Mouse (Mus musculus): Measurements from ENCODE around the gene Mgea5. TPM values are rescaled to one million over a fixed set of nuclear protein-coding genes. Genes with fewer than 3 reads are reported as not detected.

Gene Mgea5
- polyA plus RNA-seq, 1 experiment from 2014 or later: 36.4 TPM

- Histone ChIP-seq H3K9me3 (no peaks in the 10 kb centered on the region), H3K4me2 (replicated peaks) (no peak overlapping the region)
- ATAC-seq: no peak
Observed at GRCm38 (mm10) chr19:45734762-45735161, 48.9 kb downstream of the Mgea5 start.

GRCm38 (mm10) chr19:45734191-45734590 is 49.4 kb downstream of the Mgea5 start:
- peaks cover 58% of the 10 kb centered on the region for H3K27me3 ChIP-seq (replicated peaks)
- 72% methylated on average over 5 of the region's 5 CpGs for WGBS
- no peak overlapping the region for H3K27ac ChIP-seq

More at GRCm38 (mm10) chr19:45734762-45735161, 48.9 kb downstream of the Mgea5 start:
- Histone ChIP-seq H3K4me3 (replicated peaks) (no peak overlapping the region), H3K36me3 (no peaks in the 10 kb centered on the region), H3K9ac (no peak overlapping the region), H3K4me1 (replicated peaks) (peaks cover 13% of the 10 kb centered on the region), H3K27me3 (replicated peaks) (peaks cover 64% of the 10 kb centered on the region), H3K27ac (no peak overlapping the region)
- WGBS: 30% methylated on average over 7 of the region's 7 CpGs

GRCm38 (mm10) chr19:45733564-45733963 is 50.1 kb downstream of the Mgea5 start:
- Histone ChIP-seq H3K27ac (no peak overlapping the region), H3K4me2 (replicated peaks) (no peak overlapping the region), H3K4me3 (replicated peaks) (no peak overlapping the region), H3K4me1 (replicated peaks) (peaks cover 13% of the 10 kb centered on the region), H3K9me3 (no peaks in the 10 kb centered on the region), H3K27me3 (replicated peaks) (peaks cover 52% of the 10 kb centered on the region), H3K36me3 (no peaks in the 10 kb centered on the region), H3K9ac (no peak overlapping the region)
- WGBS: 21% methylated on average over 10 of the region's 10 CpGs
- no peak for ATAC-seq

More at GRCm38 (mm10) chr19:45734191-45734590, 49.4 kb downstream of the Mgea5 start:
- H3K36me3 ChIP-seq: no peaks in the 10 kb centered on the region
- no peak for ATAC-seq
- H3K9ac ChIP-seq: no peak overlapping the region
- peaks cover 13% of the 10 kb centered on the region for H3K4me1 ChIP-seq (replicated peaks)
- no peaks in the 10 kb centered on the region for H3K9me3 ChIP-seq
- H3K4me3 ChIP-seq (replicated peaks): no peak overlapping the region
- no peak overlapping the region for H3K4me2 ChIP-seq (replicated peaks)

- H3K27me3 ChIP-seq (replicated peaks): peaks cover 33% of the 10 kb centered on the region
- 82% methylated on average over 7 of the region's 7 CpGs for WGBS
Observed at GRCm38 (mm10) chr19:45731658-45732057, 52.0 kb downstream of the Mgea5 start.

GRCm38 (mm10) chr19:45730042-45730441 is 53.6 kb downstream of the Mgea5 start:
- Histone ChIP-seq H3K4me2 (replicated peaks) (no peak overlapping the region), H3K36me3 (no peaks in the 10 kb centered on the region), H3K9me3 (no peaks in the 10 kb centered on the region), H3K27me3 (replicated peaks) (peaks cover 18% of the 10 kb centered on the region), H3K9ac (no peak overlapping the region), H3K27ac (no peak overlapping the region), H3K4me3 (replicated peaks) (no peak overlapping the region), H3K4me1 (replicated peaks) (peaks cover 8% of the 10 kb centered on the region; the same call in 1 of the 2 replicates)
- 77% methylated on average over 8 of the region's 8 CpGs for WGBS
- no peak for ATAC-seq

More at GRCm38 (mm10) chr19:45731658-45732057, 52.0 kb downstream of the Mgea5 start:
- H3K4me1 ChIP-seq (replicated peaks): peaks cover 5% of the 10 kb centered on the region; the same call in 1 of the 2 replicates
- H3K9ac ChIP-seq: no peak overlapping the region
- H3K4me2 ChIP-seq (replicated peaks): no peak overlapping the region
- H3K4me3 ChIP-seq (replicated peaks): no peak overlapping the region
- no peak for ATAC-seq
- H3K9me3 ChIP-seq: no peaks in the 10 kb centered on the region
- no peak overlapping the region for H3K27ac ChIP-seq
- H3K36me3 ChIP-seq: no peaks in the 10 kb centered on the region

- H3K4me1 ChIP-seq (replicated peaks): peaks cover 3% of the 10 kb centered on the region; the same call in 1 of the 2 replicates
- H3K4me3 ChIP-seq (replicated peaks): no peak overlapping the region
- no peak overlapping the region for H3K4me2 ChIP-seq (replicated peaks)
- ATAC-seq: no peak
- H3K27ac ChIP-seq: no peak overlapping the region
- 75% methylated on average over 10 of the region's 10 CpGs for WGBS
- no peaks in the 10 kb centered on the region for H3K36me3 ChIP-seq
- H3K9ac ChIP-seq: no peak overlapping the region
- H3K27me3 ChIP-seq (replicated peaks): no peaks in the 10 kb centered on the region
- H3K9me3 ChIP-seq: no peaks in the 10 kb centered on the region
Observed at GRCm38 (mm10) chr19:45727231-45727630, 56.4 kb downstream of the Mgea5 start.

GRCm38 (mm10) chr19:45725677-45726277 is 57.9 kb downstream of the Mgea5 start:
- Histone ChIP-seq H3K4me1 (replicated peaks) (peaks cover 3% of the 10 kb centered on the region; the same call in 1 of the 2 replicates), H3K36me3 (no peaks in the 10 kb centered on the region), H3K27me3 (replicated peaks) (no peaks in the 10 kb centered on the region), H3K4me3 (replicated peaks) (no peak overlapping the region), H3K27ac (no peak overlapping the region), H3K9ac (no peak overlapping the region), H3K9me3 (no peaks in the 10 kb centered on the region), H3K4me2 (replicated peaks) (no peak overlapping the region)
- no peak for ATAC-seq
- 32% methylated on average over 14 of the region's 14 CpGs for WGBS

- Histone ChIP-seq H3K27ac (no peak overlapping the region), H3K9ac (no peak overlapping the region), H3K4me3 (replicated peaks) (no peak overlapping the region), H3K4me2 (replicated peaks) (no peak overlapping the region), H3K36me3 (no peaks in the 10 kb centered on the region), H3K4me1 (replicated peaks) (peaks cover 6% of the 10 kb centered on the region), H3K27me3 (replicated peaks) (no peaks in the 10 kb centered on the region), H3K9me3 (no peaks in the 10 kb centered on the region)
- 72% methylated on average over 5 of the region's 5 CpGs for WGBS
- ATAC-seq: no peak
Observed at GRCm38 (mm10) chr19:45722188-45722587, 61.4 kb downstream of the Mgea5 start.

- Histone ChIP-seq H3K4me1 (replicated peaks) (peaks cover 3% of the 10 kb centered on the region), H3K4me2 (replicated peaks) (no peak overlapping the region), H3K9me3 (no peaks in the 10 kb centered on the region), H3K27ac (no peak overlapping the region), H3K9ac (no peak overlapping the region), H3K36me3 (no peaks in the 10 kb centered on the region), H3K4me3 (replicated peaks) (no peak overlapping the region), H3K27me3 (replicated peaks) (no peaks in the 10 kb centered on the region)
- WGBS: 70% methylated on average over 3 of the region's 3 CpGs
- ATAC-seq: no peak
Observed at GRCm38 (mm10) chr19:45718286-45718685, 65.4 kb downstream of the Mgea5 start.

GRCm38 (mm10) chr19:45717493-45718220 is 66.0 kb downstream of the Mgea5 start:
- H3K27me3 ChIP-seq (replicated peaks): no peaks in the 10 kb centered on the region
- no peak overlapping the region for H3K27ac ChIP-seq
- no peak overlapping the region for H3K4me3 ChIP-seq (replicated peaks)
- 13% methylated on average over 16 of the region's 16 CpGs for WGBS
- no peaks in the 10 kb centered on the region for H3K36me3 ChIP-seq
- H3K4me1 ChIP-seq (replicated peaks): peaks cover 3% of the 10 kb centered on the region
- H3K4me2 ChIP-seq (replicated peaks): peak overlapping the region; percentile 39; the same call in 1 of the 2 replicates
- ATAC-seq: peak; percentile 36; the same call in 1 of the 2 replicates
- H3K9me3 ChIP-seq: no peaks in the 10 kb centered on the region
- no peak overlapping the region; the same call in 1 of the 2 replicates for H3K9ac ChIP-seq

GRCm38 (mm10) chr19:45708704-45709103 is 74.9 kb downstream of the Mgea5 start:
- H3K27ac ChIP-seq: no peak overlapping the region
- no peaks in the 10 kb centered on the region for H3K36me3 ChIP-seq
- H3K4me1 ChIP-seq (replicated peaks): 0 out of 2 replicates have a peak, but pooled peaks cover 5% of the 10 kb centered on the region
- 84% methylated on average over 3 of the region's 3 CpGs for WGBS
- ATAC-seq: no peak
- no peak overlapping the region for H3K9ac ChIP-seq
- no peaks in the 10 kb centered on the region for H3K27me3 ChIP-seq (replicated peaks)
- no peak overlapping the region for H3K4me2 ChIP-seq (replicated peaks)
- H3K9me3 ChIP-seq: no peaks in the 10 kb centered on the region
- no peak overlapping the region for H3K4me3 ChIP-seq (replicated peaks)
